Comparison of ENCODE assay signal across 9 mouse cellular contexts in genomic region chr2:148395131-148396051, GRCm38 (mm10). TPM values are rescaled to one million over a fixed set of nuclear protein-coding genes. Genes with fewer than 3 reads are reported as not detected.
A peak's percentile ranks its signal among the peaks of the same experiment; 100 is the strongest.
DNase-seq lines count a peak whose midpoint lies in the region; ATAC-seq and TF ChIP-seq lines count a peak whose summit lies in the region.
"Had no signal": no experiment of that assay in that cellular context is flagged by ENCODE, and none has a peak within 500 bp of the region (broad histone marks: within the 10 kb centered on the region; RNA-seq: fewer than 3 reads in every experiment).

Gene Sstr4, plus strand, starts transcription at chr2:148395344.

- peak within 1 kb of the TSS; percentile 53 for H3K9ac ChIP-seq in heart, embryonic 16.5 days (ENCODE audit: low read length)
- H3K9ac ChIP-seq in lung, embryonic 14.5 days = peak within 1 kb of the TSS; percentile 58

- peaks cover 11% of the 10 kb centered on the region for H3K4me1 ChIP-seq in testis, adult 2 months (ENCODE audit: control insufficient read depth, insufficient read depth, low read length)
- peaks cover 17% of the 10 kb centered on the region for H3K4me1 ChIP-seq in embryonic fibroblast, embryonic 13.5 days (ENCODE audit: control insufficient read depth, insufficient read depth, low read length)
- peaks cover 20% of the 10 kb centered on the region for H3K4me1 ChIP-seq in heart, embryonic 16.5 days (ENCODE audit: control insufficient read depth, insufficient read depth, low read length)
- H3K4me1 ChIP-seq in lung, embryonic 14.5 days (ENCODE audit: insufficient read depth) = peaks cover 28% of the 10 kb centered on the region
- H3K4me1 ChIP-seq in olfactory bulb, adult 2 months (ENCODE audit: control insufficient read depth, insufficient read depth, low read length) = peaks cover 15% of the 10 kb centered on the region

- H3K4me2 ChIP-seq in heart, embryonic 16.5 days (ENCODE audit: low read depth, low read length) = peak within 1 kb of the TSS; percentile 95
- H3K4me2 ChIP-seq in lung, embryonic 14.5 days = peak within 1 kb of the TSS; percentile 100

- 0 out of 2 replicates have a peak, but pooled peaks have one; percentile 63 for ATAC-seq in heart, embryonic 16.5 days (replicated peaks; ENCODE audit: extremely low read depth, insufficient read depth, low FRiP score)
- ATAC-seq in lung, embryonic 14.5 days (ENCODE audit: insufficient read depth) = peak; percentile 48
- ATAC-seq in erythroblast, adult 5-6 weeks (replicated peaks; ENCODE audit: low FRiP score, poor library complexity, severe bottlenecking) = no peak

- no peak within 1 kb of the TSS for H3K27ac ChIP-seq in testis, adult 2 months (ENCODE audit: control insufficient read depth, insufficient read depth, low read depth, low read length)
- no peak within 1 kb of the TSS for H3K27ac ChIP-seq in embryonic fibroblast, embryonic 13.5 days (ENCODE audit: insufficient read depth, low read length)
- no peak within 1 kb of the TSS for H3K27ac ChIP-seq in heart, embryonic 16.5 days (ENCODE audit: low read length)
- no peak within 1 kb of the TSS for H3K27ac ChIP-seq in lung, embryonic 14.5 days (ENCODE audit: low read depth)
- H3K27ac ChIP-seq in olfactory bulb, adult 2 months (ENCODE audit: insufficient read depth, low read depth, low read length) = peak within 1 kb of the TSS; percentile 15; the same call in 1 of the 2 replicates

- H3K36me3 ChIP-seq in testis, adult 2 months (ENCODE audit: control insufficient read depth, insufficient read depth, low read length) = no peaks in the 10 kb centered on the region
- no peaks in the 10 kb centered on the region for H3K36me3 ChIP-seq in heart, embryonic 16.5 days (ENCODE audit: control insufficient read depth, insufficient read depth)
- H3K36me3 ChIP-seq in lung, embryonic 14.5 days (ENCODE audit: insufficient read depth) = no peaks in the 10 kb centered on the region

- peak within 1 kb of the TSS; percentile 6 for H3K4me3 ChIP-seq in testis, adult 2 months (ENCODE audit: control insufficient read depth, low read depth, low read length)
- H3K4me3 ChIP-seq in embryonic fibroblast, embryonic 13.5 days (ENCODE audit: insufficient read depth, low read length) = peak within 1 kb of the TSS; percentile 26
- peak within 1 kb of the TSS; percentile 57 for H3K4me3 ChIP-seq in heart, embryonic 16.5 days (ENCODE audit: low read length)
- peak within 1 kb of the TSS; percentile 59 for H3K4me3 ChIP-seq in lung, embryonic 14.5 days (ENCODE audit: low read depth, low read length)
- H3K4me3 ChIP-seq in olfactory bulb, adult 2 months (ENCODE audit: insufficient read depth, low read depth, low read length) = peak within 1 kb of the TSS; percentile 53
- H3K4me3 ChIP-seq: myocyte had no signal

- no peak for DNase-seq in testis, postnatal 14 days (ENCODE audit: low spot score)
- peak; percentile 68 to 75 for DNase-seq in layer of hippocampus, adult 8-10 months (ENCODE audit: low spot score in 2 of 2)
- peak; percentile 72 for DNase-seq in lung, embryonic 14.5 days

- TF ChIP-seq POLR2A in testis, adult 2 months (IDR thresholded peaks at IDR 0.05; ENCODE audit: control insufficient read depth, low read depth, low read length) = no peak; the same call in 1 of the 2 replicates
- no peak for TF ChIP-seq POLR2A in embryonic fibroblast, embryonic 13.5 days (IDR thresholded peaks at IDR 0.05; ENCODE audit: low read depth, low read length)
- TF ChIP-seq POLR2A in olfactory bulb, adult 2 months (IDR thresholded peaks at IDR 0.05; ENCODE audit: insufficient read depth, low read depth, low read length) = peak; percentile 44; the same call in 1 of the 2 replicates

- WGBS in heart, embryonic 16.5 days = 3% methylated on average over 83 of the region's 83 CpGs
- WGBS in lung, embryonic 14.5 days = 2% methylated on average over 83 of the region's 83 CpGs
- WGBS in olfactory bulb, adult 2 months = 3% methylated on average over 81 of the region's 83 CpGs

- no peaks in the 10 kb centered on the region for H3K27me3 ChIP-seq in testis, adult 2 months (ENCODE audit: control insufficient read depth, insufficient read depth, low read length)
- H3K27me3 ChIP-seq in heart, embryonic 16.5 days (ENCODE audit: control insufficient read depth, insufficient read depth, low read length) = peaks cover 23% of the 10 kb centered on the region
- 0 out of 2 replicates have a peak, but pooled peaks cover 4% of the 10 kb centered on the region for H3K27me3 ChIP-seq in lung, embryonic 14.5 days (ENCODE audit: insufficient read depth, low read length)

- peak; percentile 43; the same call in 1 of the 2 replicates for TF ChIP-seq CTCF in testis, adult 2 months (IDR thresholded peaks at IDR 0.05; ENCODE audit: control insufficient read depth, insufficient read depth, insufficient replicate concordance, low read depth, low read length)
- peak; percentile 88; the same call in 1 of the 2 replicates for TF ChIP-seq CTCF in embryonic fibroblast, embryonic 13.5 days (IDR thresholded peaks at IDR 0.05; ENCODE audit: borderline replicate concordance, insufficient read depth, low read length)
- peak; percentile 91 for TF ChIP-seq CTCF in lung, embryonic 14.5 days (IDR thresholded peaks at IDR 0.05; ENCODE audit: low read depth)
- TF ChIP-seq CTCF in olfactory bulb, adult 2 months (IDR thresholded peaks at IDR 0.05; ENCODE audit: insufficient read depth, low read depth, low read length) = peak; percentile 59; the same call in 1 of the 2 replicates

- H3K9me3 ChIP-seq in heart, embryonic 16.5 days (replicated peaks; ENCODE audit: control insufficient read depth, low read length) = no peaks in the 10 kb centered on the region
- H3K9me3 ChIP-seq in lung, embryonic 14.5 days (ENCODE audit: low read depth, low read length) = no peaks in the 10 kb centered on the region

RNA-seq across cellular contexts. Expression of gene Sstr4, which starts in this region (rescaled TPM):
- not detected in 2 replicates for polyA plus RNA-seq in testis, adult 2 months (2012; rRNA removed)
- polyA plus RNA-seq in embryonic fibroblast, embryonic 13.5 days (2011; ENCODE audit: insufficient read length, low read depth, missing spikeins) = 0.84 and 0.92 TPM in 2 replicates
- 0.34 and 0.38 TPM in 2 replicates for polyA plus RNA-seq in heart, embryonic 16.5 days (2015; fragmentation: Nextera tagmentation; extraction: Ambion mirVana)
- total RNA-seq in layer of hippocampus, adult 8-10 months (2022) = 10 to 100 TPM; 54.3 to 76.5 (median 65.3) TPM
- 4.8 and 5.9 TPM in 2 replicates for polyA plus RNA-seq in lung, embryonic 14.5 days (2014; fragmentation: Nextera tagmentation; extraction: Ambion mirVana)
- not detected in 2 replicates for polyA plus RNA-seq in olfactory bulb, adult 2 months (2012; ENCODE audit: insufficient read depth, insufficient read length, low replicate concordance, missing spikeins)
- total RNA-seq in erythroblast, adult 5-6 weeks (2015; ENCODE audit: low replicate concordance) = not detected in 2 replicates
- total RNA-seq in erythroblast, adult 5-6 weeks (2017; ENCODE audit: low replicate concordance) = 0.77 TPM in 1 of 2 replicates, not detected in the other
- polyA plus RNA-seq: myocyte had no signal

Comparison
In these comparisons a context has a peak if more than half of its experiments do, and no peak if none do; other contexts are left out.
1. RNA of gene Sstr4 (total RNA-seq): 54.3 to 76.5 TPM in layer of hippocampus, adult 8-10 months; 0.77 TPM in erythroblast, adult 5-6 weeks; every median in the first group is over 10 times any median in the second.
2. Peak in ATAC-seq, H3K4me3 ChIP-seq, H3K9ac ChIP-seq and H3K4me2 ChIP-seq in heart, embryonic 16.5 days; RNA of the gene not detected or under 1 TPM.
3. H3K4me3 ChIP-seq: peak in every context shown above with its lines; median percentile 59 in lung, embryonic 14.5 days; 57 in heart, embryonic 16.5 days; 53 in olfactory bulb, adult 2 months; 26 in embryonic fibroblast, embryonic 13.5 days; 6 in testis, adult 2 months.
4. Peak in every context shown above with its lines, with median percentiles within 50 percentile points of each other: CTCF ChIP-seq.